Mouse (Mus musculus) liver, embryonic 12.5 days (tissue): Measurements from ENCODE around the gene Coq8b. TPM values are rescaled to one million over a fixed set of nuclear protein-coding genes. Genes with fewer than 3 reads are reported as not detected.

ENCODE experiments used
- ATAC-seq: fragments of 200-750 bp; cut with Nextera tagmentation; 2 replicates; pipeline ENCODE4 v1.8.0; 2017; ENCODE audit warnings: moderate number of reproducible peaks, mild to moderate bottlenecking, moderate library complexity
- H3K27ac ChIP-seq: fragments of 300-500 bp; sonication (generic); 2 replicates; pipeline ENCODE4 v1.5.1; 2016; ENCODE audit warnings: mild to moderate bottlenecking
- H3K27me3 ChIP-seq: fragments of 300-500 bp; sonication (generic); replicated peaks from 2 replicates; pipeline ENCODE4 v1.6.1; 2016; ENCODE audit warnings: mild to moderate bottlenecking, moderate library complexity
- H3K36me3 ChIP-seq: fragments of 300-500 bp; sonication (generic); 2 replicates; pipeline ENCODE4 v1.6.1; 2016; ENCODE audit warnings: mild to moderate bottlenecking, moderate library complexity
- H3K4me1 ChIP-seq: fragments of 300-500 bp; sonication (generic); 2 replicates; pipeline ENCODE4 v1.6.1; 2016
- H3K4me2 ChIP-seq: fragments of 300-500 bp; sonication (generic); 2 replicates; pipeline ENCODE4 v1.6.1; 2016; ENCODE audit warnings: mild to moderate bottlenecking, moderate library complexity
- H3K4me3 ChIP-seq: fragments of 300-500 bp; sonication (generic); 2 replicates; pipeline ENCODE4 v1.5.1; 2016; ENCODE audit warnings: mild to moderate bottlenecking, moderate library complexity
- H3K9ac ChIP-seq: fragments of 300-500 bp; sonication (generic); 2 replicates; pipeline ENCODE4 v1.6.1; 2016; ENCODE audit warnings: mild to moderate bottlenecking, moderate library complexity
- H3K9me3 ChIP-seq: fragments of 300-500 bp; sonication (generic); replicated peaks from 2 replicates; pipeline ENCODE4 v1.6.1; 2016; ENCODE audit warnings: mild to moderate bottlenecking, moderate library complexity
- whole genome bisulfite sequencing: fragments of 180-500 bp; shearing (Covaris S2); methylation state at CpG from one replicate; pipeline ENCODE4 v1.1.7; 2016; ENCODE audit not compliant: insufficient replicate concordance; 5-methylcytosine and 5-hydroxymethylcytosine counted together
- polyA plus RNA-seq: library from polyadenylated mRNA; unstranded; fragments of >200 nt; fragmentation: Nextera tagmentation; extraction: Ambion mirVana; gene quantifications from 2 replicates; pipeline ENCODE4 v1.2.1, GENCODE M21; 2016

The Coq8b gene
- polyA plus RNA-seq, 1 experiment from 2014 or later: 15.7 TPM

- Histone ChIP-seq H3K4me3 (no peak overlapping the region), H3K4me2 (peak overlapping the region; percentile 6; the same call in 1 of the 2 replicates), H3K4me1 (peaks cover 20% of the 10 kb centered on the region), H3K36me3 (peaks cover 27% of the 10 kb centered on the region), H3K9ac (no peak overlapping the region), H3K9me3 (no peaks in the 10 kb centered on the region), H3K27me3 (no peaks in the 10 kb centered on the region), H3K27ac (no peak overlapping the region)
- peak; percentile 71 for ATAC-seq
- 43% methylated on average over 7 of the region's 7 CpGs for WGBS
These were observed 43.2 kb downstream of the Coq8b start for GRCm38 (mm10) chr7:27276021-27276420.

- Histone ChIP-seq H3K4me2 (no peak overlapping the region), H3K27ac (no peak overlapping the region), H3K9ac (no peak overlapping the region), H3K27me3 (no peaks in the 10 kb centered on the region), H3K4me1 (peaks cover 22% of the 10 kb centered on the region), H3K36me3 (peaks cover 23% of the 10 kb centered on the region), H3K4me3 (no peak overlapping the region), H3K9me3 (no peaks in the 10 kb centered on the region)
- WGBS: 79% methylated on average over 3 of the region's 3 CpGs
- ATAC-seq: no peak
These were observed 44.4 kb downstream of the Coq8b start for GRCm38 (mm10) chr7:27277191-27277590.

GRCm38 (mm10) chr7:27281717-27282116 is 48.9 kb downstream of the Coq8b start:
- WGBS: 51% methylated on average over 13 of the region's 13 CpGs
- Histone ChIP-seq H3K36me3 (peaks cover 20% of the 10 kb centered on the region), H3K4me1 (peaks cover 16% of the 10 kb centered on the region), H3K27ac (no peak overlapping the region), H3K27me3 (peaks cover 28% of the 10 kb centered on the region), H3K4me3 (no peak overlapping the region), H3K9ac (no peak overlapping the region), H3K4me2 (no peak overlapping the region), H3K9me3 (no peaks in the 10 kb centered on the region)
- no peak for ATAC-seq

GRCm38 (mm10) chr7:27282225-27282624 is 49.4 kb downstream of the Coq8b start:
- Histone ChIP-seq H3K9ac (no peak overlapping the region), H3K4me1 (peaks cover 14% of the 10 kb centered on the region), H3K9me3 (no peaks in the 10 kb centered on the region), H3K27ac (no peak overlapping the region), H3K4me3 (no peak overlapping the region), H3K27me3 (peaks cover 31% of the 10 kb centered on the region), H3K4me2 (no peak overlapping the region), H3K36me3 (peaks cover 15% of the 10 kb centered on the region)
- 77% methylated on average over 4 of the region's 4 CpGs for WGBS
- no peak for ATAC-seq

- WGBS: 4% methylated on average over 28 of the region's 28 CpGs
- Histone ChIP-seq H3K4me2 (peak overlapping the region; percentile 37), H3K9ac (no peak overlapping the region; the same call in 1 of the 2 replicates)
These were observed 52.3 kb downstream of the Coq8b start for GRCm38 (mm10) chr7:27284865-27285697.

GRCm38 (mm10) chr7:27285698-27286066 is 52.9 kb downstream of the Coq8b start:
- H3K27ac ChIP-seq: no peak overlapping the region
- peaks cover 31% of the 10 kb centered on the region for H3K27me3 ChIP-seq
- WGBS: 3% methylated on average over 8 of the region's 8 CpGs
- peaks cover 14% of the 10 kb centered on the region for H3K4me1 ChIP-seq
- no peaks in the 10 kb centered on the region for H3K9me3 ChIP-seq
- no peak overlapping the region; the same call in 1 of the 2 replicates for H3K9ac ChIP-seq
- H3K36me3 ChIP-seq: peaks cover 4% of the 10 kb centered on the region
- ATAC-seq: peak; percentile 50
- peak overlapping the region; percentile 37 for H3K4me2 ChIP-seq
- H3K4me3 ChIP-seq: no peak overlapping the region

More at GRCm38 (mm10) chr7:27284865-27285697, 52.3 kb downstream of the Coq8b start:
- H3K36me3 ChIP-seq: peaks cover 5% of the 10 kb centered on the region
- no peaks in the 10 kb centered on the region for H3K9me3 ChIP-seq
- H3K4me1 ChIP-seq: peaks cover 14% of the 10 kb centered on the region
- H3K27me3 ChIP-seq: peaks cover 31% of the 10 kb centered on the region
- no peak overlapping the region for H3K27ac ChIP-seq
- H3K4me3 ChIP-seq: no peak overlapping the region
- ATAC-seq: peak; percentile 50

- H3K27me3 ChIP-seq: peaks cover 31% of the 10 kb centered on the region
- no peak overlapping the region for H3K27ac ChIP-seq
- ATAC-seq: no peak
- no peaks in the 10 kb centered on the region for H3K9me3 ChIP-seq
- H3K9ac ChIP-seq: no peak overlapping the region
- no peak overlapping the region for H3K4me3 ChIP-seq
- H3K4me1 ChIP-seq: peaks cover 10% of the 10 kb centered on the region
- H3K36me3 ChIP-seq: no peaks in the 10 kb centered on the region
- H3K4me2 ChIP-seq: no peak overlapping the region
- 73% methylated on average over 7 of the region's 7 CpGs for WGBS
These were observed 55.9 kb downstream of the Coq8b start for GRCm38 (mm10) chr7:27288732-27289131.

- no peaks in the 10 kb centered on the region for H3K9me3 ChIP-seq
- no peak overlapping the region for H3K4me2 ChIP-seq
- H3K4me3 ChIP-seq: no peak overlapping the region
- H3K36me3 ChIP-seq: no peaks in the 10 kb centered on the region
- ATAC-seq: no peak
- H3K27ac ChIP-seq: no peak overlapping the region
- peaks cover under 1% of the 10 kb centered on the region for H3K4me1 ChIP-seq
- WGBS: 50% methylated on average over 2 of the region's 2 CpGs
- H3K27me3 ChIP-seq: peaks cover 14% of the 10 kb centered on the region
- no peak overlapping the region for H3K9ac ChIP-seq
These were observed 57.7 kb downstream of the Coq8b start for GRCm38 (mm10) chr7:27290555-27290954.

- Histone ChIP-seq H3K4me2 (no peak overlapping the region), H3K4me1 (no peaks in the 10 kb centered on the region), H3K36me3 (no peaks in the 10 kb centered on the region), H3K4me3 (no peak overlapping the region), H3K27ac (no peak overlapping the region), H3K27me3 (peaks cover under 1% of the 10 kb centered on the region; the same call in 1 of the 2 replicates), H3K9me3 (no peaks in the 10 kb centered on the region), H3K9ac (no peak overlapping the region)
- WGBS: 50% methylated on average over 12 of the region's 12 CpGs
- ATAC-seq: no peak
These were observed 59.1 kb downstream of the Coq8b start for GRCm38 (mm10) chr7:27291795-27292466.

- no peak for ATAC-seq
- H3K27me3 ChIP-seq: peaks cover 5% of the 10 kb centered on the region
- H3K9me3 ChIP-seq: no peaks in the 10 kb centered on the region
- H3K4me2 ChIP-seq: no peak overlapping the region
- H3K9ac ChIP-seq: no peak overlapping the region
- no peak overlapping the region for H3K4me3 ChIP-seq
- H3K27ac ChIP-seq: no peak overlapping the region
- no peaks in the 10 kb centered on the region for H3K36me3 ChIP-seq
- WGBS: 55% methylated on average over 4 of the region's 4 CpGs
- no peaks in the 10 kb centered on the region for H3K4me1 ChIP-seq
These were observed 63.1 kb downstream of the Coq8b start for GRCm38 (mm10) chr7:27295956-27296355.

- 79% methylated on average over 4 of the region's 4 CpGs for WGBS
These were observed 63.7 kb downstream of the Coq8b start for GRCm38 (mm10) chr7:27296518-27296917.

GRCm38 (mm10) chr7:27298033-27298610 is 65.3 kb downstream of the Coq8b start:
- Histone ChIP-seq H3K9me3 (no peaks in the 10 kb centered on the region), H3K4me3 (no peak overlapping the region), H3K27me3 (peaks cover 18% of the 10 kb centered on the region), H3K9ac (no peak overlapping the region), H3K4me1 (no peaks in the 10 kb centered on the region), H3K36me3 (no peaks in the 10 kb centered on the region), H3K27ac (no peak overlapping the region), H3K4me2 (no peak overlapping the region)
- 75% methylated on average over 16 of the region's 16 CpGs for WGBS
- ATAC-seq: no peak

More at GRCm38 (mm10) chr7:27296518-27296917, 63.7 kb downstream of the Coq8b start:
- Histone ChIP-seq H3K4me3 (no peak overlapping the region), H3K9ac (no peak overlapping the region), H3K4me1 (no peaks in the 10 kb centered on the region), H3K4me2 (no peak overlapping the region), H3K27me3 (peaks cover 6% of the 10 kb centered on the region), H3K9me3 (no peaks in the 10 kb centered on the region), H3K36me3 (no peaks in the 10 kb centered on the region), H3K27ac (no peak overlapping the region)
- ATAC-seq: no peak
